Mouse (Mus musculus) forebrain, embryonic 13.5 days (tissue): Measurements from ENCODE around the gene Cdk5r1. TPM values are rescaled to one million over a fixed set of nuclear protein-coding genes. Genes with fewer than 3 reads are reported as not detected.
A peak's percentile ranks its signal among the peaks of the same experiment; 100 is the strongest.

Experiments used
- ATAC-seq: fragments of 200-750 bp; cut with Nextera tagmentation; 2 replicates; pipeline ENCODE4 v1.8.0; 2017
- H3K27ac ChIP-seq: fragments of 300-500 bp; sonication (generic); 2 replicates; pipeline ENCODE4 v1.5.1; 2015; ENCODE audit warnings: inconsistent platforms, mild to moderate bottlenecking, moderate library complexity
- H3K27me3 ChIP-seq: fragments of 300-500 bp; sonication (generic); 2 replicates; pipeline ENCODE4 v1.6.1; 2015; ENCODE audit warnings: mild to moderate bottlenecking, inconsistent platforms
- H3K36me3 ChIP-seq: fragments of 300-500 bp; sonication (generic); 2 replicates; pipeline ENCODE4 v1.6.1; 2015; ENCODE audit warnings: mild to moderate bottlenecking, inconsistent platforms; ENCODE audit not compliant: poor library complexity, severe bottlenecking
- H3K4me1 ChIP-seq: fragments of 300-500 bp; sonication (generic); 2 replicates; pipeline ENCODE4 v1.6.1; 2015; ENCODE audit warnings: inconsistent platforms
- H3K4me2 ChIP-seq: fragments of 300-500 bp; sonication (generic); 2 replicates; pipeline ENCODE4 v1.6.1; 2015; ENCODE audit warnings: inconsistent platforms, mild to moderate bottlenecking, moderate library complexity
- H3K4me3 ChIP-seq: fragments of 300-500 bp; sonication (generic); 2 replicates; pipeline ENCODE4 v1.5.1; 2015; ENCODE audit warnings: mild to moderate bottlenecking, inconsistent platforms
- H3K9ac ChIP-seq: fragments of 300-500 bp; sonication (generic); 2 replicates; pipeline ENCODE4 v1.6.1; 2015; ENCODE audit warnings: mild to moderate bottlenecking, inconsistent platforms
- H3K9me3 ChIP-seq: fragments of 300-500 bp; sonication (generic); replicated peaks from 2 replicates; pipeline ENCODE4 v1.6.1; 2016; ENCODE audit warnings: inconsistent platforms
- WGBS: fragments of 180-500 bp; shearing (Covaris S2); methylation state at CpG from one replicate; pipeline ENCODE4 v1.1.7; 2015; 5-methylcytosine and 5-hydroxymethylcytosine counted together
- polyA plus RNA-seq: library from polyadenylated mRNA; unstranded; fragments of >200 nt; fragmentation: Nextera tagmentation; extraction: Ambion mirVana; gene quantifications from 2 replicates; pipeline ENCODE4 v1.2.1, GENCODE M21; 2015

Cdk5r1 gene
- polyA plus RNA-seq, 1 experiment from 2014 or later, result 67.9 TPM

DNA sequence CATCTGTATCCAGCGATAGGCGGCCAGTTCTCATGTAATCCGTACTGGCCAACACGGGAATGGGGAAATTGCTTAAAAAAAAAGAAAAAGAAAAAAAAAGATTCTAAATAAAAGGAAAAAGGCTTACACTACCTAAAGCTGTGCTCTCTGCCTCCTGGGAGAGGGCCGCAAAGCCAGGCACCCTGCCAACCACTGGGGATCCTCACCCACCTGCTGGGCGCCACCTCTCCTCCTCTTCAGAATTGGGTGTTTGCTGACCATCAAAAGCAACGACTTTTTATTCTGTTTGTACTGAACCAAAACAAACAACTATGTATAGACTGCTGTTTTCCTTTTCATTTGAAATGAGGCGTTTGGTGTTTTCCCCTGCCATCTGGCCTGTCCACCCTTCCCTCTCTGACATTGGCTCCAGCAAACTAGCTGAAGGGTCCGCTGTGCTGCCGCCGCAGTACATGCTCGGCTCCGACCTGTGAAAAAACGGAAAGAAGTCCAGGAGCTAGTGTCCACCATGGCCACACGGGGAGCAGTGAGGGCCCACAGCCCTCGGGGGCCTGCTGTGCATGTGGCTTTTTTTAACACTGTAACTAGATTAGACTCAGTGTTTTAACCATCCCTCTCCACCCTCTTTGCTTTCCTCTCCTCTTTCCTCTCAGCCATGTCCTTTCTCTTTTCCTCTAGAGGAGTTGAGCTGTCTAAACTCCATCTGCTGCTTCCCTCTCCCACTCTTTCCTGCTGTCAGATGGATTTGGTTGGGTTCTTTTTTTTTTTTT is 4.8 kb upstream of the Cdk5r1 start:
- Histone ChIP-seq H3K27me3 (peaks cover 3% of the 10 kb centered on the region; the same call in 1 of the 2 replicates), H3K4me3 (no peak overlapping the region), H3K27ac (peak overlapping the region; percentile 51; the same call in 1 of the 2 replicates), H3K36me3 (peaks cover 65% of the 10 kb centered on the region), H3K4me1 (peaks cover 7% of the 10 kb centered on the region; the same call in 1 of the 2 replicates), H3K9ac (no peak overlapping the region), H3K4me2 (no peak overlapping the region), H3K9me3 (no peaks in the 10 kb centered on the region)
- 80% methylated on average over 16 of the region's 16 CpGs for WGBS
- ATAC-seq, result no peak

DNA sequence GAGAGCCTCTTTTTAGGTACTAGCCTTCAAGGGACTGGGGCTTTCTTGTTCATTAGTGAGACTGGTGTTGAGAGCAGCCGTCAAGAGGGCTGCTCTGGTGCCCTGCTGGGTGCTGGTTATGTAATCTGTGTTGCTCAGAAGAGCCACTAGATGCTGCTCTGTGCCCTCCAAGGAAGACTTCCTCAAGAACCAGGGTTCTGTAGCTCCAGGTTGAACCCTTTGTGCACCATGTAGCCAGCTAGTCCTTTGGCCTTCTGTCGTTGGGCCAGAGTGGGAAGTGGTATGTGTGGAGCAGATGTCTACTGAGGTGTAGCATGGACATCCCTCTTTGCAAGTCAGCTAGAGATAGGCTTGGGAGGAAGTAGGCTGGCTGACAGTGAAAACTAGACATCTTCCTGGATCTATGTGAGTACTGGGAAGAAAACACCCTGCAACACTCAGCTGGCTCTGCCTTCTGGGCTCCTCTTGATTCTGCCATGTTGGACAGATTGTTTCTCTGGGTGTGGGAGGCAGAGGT is 2.6 kb upstream of the Cdk5r1 start:
- no peak for ATAC-seq
- Histone ChIP-seq H3K36me3 (peaks cover 47% of the 10 kb centered on the region), H3K4me1 (peaks cover 23% of the 10 kb centered on the region), H3K4me3 (no peak overlapping the region), H3K4me2 (no peak overlapping the region), H3K27me3 (peaks cover 3% of the 10 kb centered on the region; the same call in 1 of the 2 replicates), H3K9me3 (no peaks in the 10 kb centered on the region), H3K9ac (no peak overlapping the region), H3K27ac (peak overlapping the region; percentile 20; the same call in 1 of the 2 replicates)
- 51% methylated on average over 2 of the region's 2 CpGs for WGBS

DNA sequence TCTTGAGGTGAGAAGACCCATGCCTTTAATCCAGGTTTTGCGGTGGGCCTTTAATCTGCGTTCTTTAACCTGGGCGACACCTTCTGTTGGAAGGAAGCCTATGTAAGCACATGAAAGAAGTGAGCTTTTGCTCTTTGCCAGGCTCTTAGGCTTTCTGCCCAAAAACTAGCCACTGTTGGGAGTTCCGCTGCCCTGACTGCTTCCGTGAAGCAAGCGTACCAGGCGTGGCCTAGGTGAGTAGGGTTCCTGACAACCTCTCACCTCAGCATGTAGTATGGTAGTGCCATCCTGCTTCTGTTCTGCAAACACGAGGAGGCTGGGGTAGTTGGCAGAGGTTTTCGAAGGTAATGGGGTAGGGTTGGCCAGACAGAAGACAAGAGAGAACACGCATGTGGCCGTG is 2.0 kb upstream of the Cdk5r1 start:
- no peak for ATAC-seq
- Histone ChIP-seq H3K27me3 (peaks cover 3% of the 10 kb centered on the region; the same call in 1 of the 2 replicates), H3K9me3 (no peaks in the 10 kb centered on the region), H3K9ac (no peak overlapping the region), H3K27ac (no peak overlapping the region), H3K36me3 (peaks cover 45% of the 10 kb centered on the region), H3K4me1 (peaks cover 29% of the 10 kb centered on the region), H3K4me2 (no peak overlapping the region), H3K4me3 (no peak overlapping the region)
- 94% methylated on average over 11 of the region's 11 CpGs for WGBS

DNA sequence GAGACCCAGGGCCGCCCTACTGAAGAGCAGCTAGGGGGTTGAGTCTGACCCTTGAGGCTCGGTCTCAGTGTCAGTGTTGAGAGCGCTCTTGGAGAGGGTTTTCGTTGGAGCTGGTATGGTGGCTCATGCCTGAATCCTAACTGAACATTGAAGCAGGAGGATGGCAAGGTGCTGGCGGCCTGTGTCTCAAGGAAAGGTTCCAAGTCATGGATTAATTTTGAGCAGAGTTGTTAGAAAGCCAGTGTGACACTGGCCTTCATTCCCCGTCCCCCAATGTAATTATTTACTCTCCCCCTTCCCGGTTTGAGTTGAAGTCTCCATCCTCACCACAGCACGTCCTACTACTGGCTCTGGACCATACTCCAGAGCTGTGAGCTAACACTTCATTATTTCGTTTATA is 1.3 kb upstream of the Cdk5r1 start:
- peaks cover 41% of the 10 kb centered on the region for H3K36me3 ChIP-seq
- H3K9me3 ChIP-seq, result no peaks in the 10 kb centered on the region
- no peak for ATAC-seq
- no peak overlapping the region for H3K4me2 ChIP-seq
- H3K27ac ChIP-seq, result peak overlapping the region; percentile 99
- H3K4me1 ChIP-seq, result peaks cover 33% of the 10 kb centered on the region
- 80% methylated on average over 9 of the region's 9 CpGs for WGBS
- H3K4me3 ChIP-seq, result no peak overlapping the region
- peaks cover 3% of the 10 kb centered on the region; the same call in 1 of the 2 replicates for H3K27me3 ChIP-seq
- no peak overlapping the region for H3K9ac ChIP-seq

DNA sequence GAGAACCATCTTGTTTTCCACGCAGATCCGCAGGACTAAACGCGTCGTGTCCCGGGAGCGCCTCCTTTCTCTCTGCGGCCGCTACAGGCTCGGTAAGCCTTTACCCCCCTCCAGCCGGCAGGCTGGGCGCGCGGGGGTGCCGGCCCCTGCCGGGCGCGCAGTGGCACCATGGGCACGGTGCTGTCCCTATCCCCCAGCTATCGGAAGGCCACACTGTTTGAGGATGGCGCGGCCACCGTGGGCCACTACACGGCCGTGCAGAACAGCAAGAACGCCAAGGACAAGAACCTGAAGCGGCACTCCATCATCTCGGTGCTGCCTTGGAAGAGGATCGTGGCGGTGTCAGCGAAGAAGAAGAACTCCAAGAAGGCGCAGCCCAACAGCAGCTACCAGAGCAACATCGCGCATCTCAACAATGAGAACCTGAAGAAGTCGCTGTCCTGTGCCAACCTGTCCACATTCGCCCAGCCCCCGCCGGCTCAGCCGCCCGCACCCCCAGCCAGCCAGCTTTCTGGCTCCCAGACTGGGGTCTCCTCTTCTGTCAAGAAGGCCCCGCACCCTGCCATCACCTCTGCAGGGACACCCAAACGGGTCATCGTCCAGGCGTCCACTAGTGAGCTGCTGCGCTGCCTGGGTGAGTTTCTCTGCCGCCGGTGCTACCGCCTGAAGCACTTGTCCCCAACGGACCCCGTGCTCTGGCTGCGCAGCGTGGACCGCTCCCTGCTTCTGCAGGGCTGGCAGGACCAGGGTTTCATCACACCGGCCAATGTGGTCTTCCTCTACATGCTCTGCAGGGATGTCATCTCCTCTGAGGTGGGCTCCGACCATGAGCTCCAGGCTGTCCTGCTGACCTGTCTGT is 747 bp downstream of the Cdk5r1 start:
- Histone ChIP-seq H3K27ac (peak overlapping the region; percentile 99), H3K27me3 (peaks cover 6% of the 10 kb centered on the region; the same call in 1 of the 2 replicates), H3K4me1 (peaks cover 49% of the 10 kb centered on the region), H3K4me3 (peak overlapping the region; percentile 94), H3K36me3 (peaks cover 38% of the 10 kb centered on the region), H3K4me2 (peak overlapping the region; percentile 89), H3K9ac (peak overlapping the region; percentile 99), H3K9me3 (no peaks in the 10 kb centered on the region)
- ATAC-seq, result peak; percentile 25
- WGBS, result 12% methylated on average over 53 of the region's 55 CpGs

DNA sequence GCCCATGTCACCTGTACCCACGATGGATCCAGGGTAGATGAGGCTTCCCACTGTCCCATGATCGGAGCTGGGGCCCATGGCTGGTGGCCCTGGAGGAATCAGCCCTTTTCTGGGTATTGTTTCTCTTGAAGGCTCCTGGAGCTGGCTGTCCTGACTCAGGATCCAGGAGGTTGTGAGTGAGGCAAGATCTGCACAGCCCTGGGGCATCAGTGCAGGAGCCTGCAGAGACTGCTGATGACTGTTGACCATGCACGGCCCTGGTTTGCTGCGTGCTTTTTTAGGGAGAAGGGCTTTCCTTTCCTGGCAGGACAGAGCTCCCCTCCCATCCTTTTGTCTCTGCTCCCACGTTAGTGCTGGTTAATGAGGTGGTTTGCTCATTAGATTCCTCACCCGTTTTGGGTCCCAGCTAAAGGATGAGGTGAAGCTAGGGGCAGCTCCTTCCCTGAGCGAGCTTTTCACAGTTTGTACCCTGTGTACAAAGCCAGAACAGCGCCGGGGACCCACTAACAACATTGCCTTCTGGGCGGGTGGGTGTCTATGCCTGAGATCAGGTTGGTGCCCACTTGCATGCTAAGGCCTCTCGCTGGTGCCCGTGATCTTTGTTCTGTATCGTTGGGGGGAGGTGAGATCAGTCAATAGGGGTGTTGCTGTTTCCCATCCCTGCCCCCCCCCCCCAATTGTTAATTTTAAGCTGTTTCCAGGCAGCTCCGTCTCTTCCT is 2.0 kb downstream of the Cdk5r1 start:
- no peaks in the 10 kb centered on the region for H3K9me3 ChIP-seq
- peaks cover 9% of the 10 kb centered on the region; the same call in 1 of the 2 replicates for H3K27me3 ChIP-seq
- peaks cover 62% of the 10 kb centered on the region for H3K4me1 ChIP-seq
- peaks cover 35% of the 10 kb centered on the region for H3K36me3 ChIP-seq
- ATAC-seq, result no peak
- peak overlapping the region; percentile 89 for H3K4me2 ChIP-seq
- H3K27ac ChIP-seq, result peak overlapping the region; percentile 99
- H3K4me3 ChIP-seq, result peak overlapping the region; percentile 94
- H3K9ac ChIP-seq, result peak overlapping the region; percentile 99
- WGBS, result 15% methylated on average over 14 of the region's 14 CpGs

DNA sequence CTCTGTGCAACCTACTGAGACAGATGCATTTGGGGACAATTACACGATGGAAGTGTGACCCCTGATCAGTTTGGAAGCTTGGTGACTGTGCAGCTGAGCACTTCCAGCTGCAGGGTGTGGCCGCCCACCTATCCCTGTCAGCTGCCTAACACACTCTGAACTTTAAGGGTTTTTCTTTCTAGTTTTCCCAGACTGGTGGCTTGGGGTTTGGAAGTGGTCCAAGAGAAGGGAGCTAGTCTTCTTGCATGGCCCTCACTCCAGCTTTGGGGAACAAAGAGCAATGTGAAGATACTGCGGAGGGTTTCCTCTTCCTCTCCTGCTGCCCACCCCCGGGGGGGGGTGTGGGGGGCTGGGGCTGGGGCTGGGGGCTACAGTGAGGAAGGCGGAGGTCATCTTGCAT is 2.6 kb downstream of the Cdk5r1 start:
- Histone ChIP-seq H3K4me2 (peak overlapping the region; percentile 89), H3K27ac (peak overlapping the region; percentile 99), H3K36me3 (peaks cover 30% of the 10 kb centered on the region), H3K4me3 (peak overlapping the region; percentile 94), H3K9me3 (no peaks in the 10 kb centered on the region), H3K4me1 (peaks cover 67% of the 10 kb centered on the region), H3K27me3 (peaks cover 7% of the 10 kb centered on the region; the same call in 1 of the 2 replicates), H3K9ac (peak overlapping the region; percentile 99)
- 44% methylated on average over 5 of the region's 5 CpGs for WGBS
- ATAC-seq, result no peak

DNA sequence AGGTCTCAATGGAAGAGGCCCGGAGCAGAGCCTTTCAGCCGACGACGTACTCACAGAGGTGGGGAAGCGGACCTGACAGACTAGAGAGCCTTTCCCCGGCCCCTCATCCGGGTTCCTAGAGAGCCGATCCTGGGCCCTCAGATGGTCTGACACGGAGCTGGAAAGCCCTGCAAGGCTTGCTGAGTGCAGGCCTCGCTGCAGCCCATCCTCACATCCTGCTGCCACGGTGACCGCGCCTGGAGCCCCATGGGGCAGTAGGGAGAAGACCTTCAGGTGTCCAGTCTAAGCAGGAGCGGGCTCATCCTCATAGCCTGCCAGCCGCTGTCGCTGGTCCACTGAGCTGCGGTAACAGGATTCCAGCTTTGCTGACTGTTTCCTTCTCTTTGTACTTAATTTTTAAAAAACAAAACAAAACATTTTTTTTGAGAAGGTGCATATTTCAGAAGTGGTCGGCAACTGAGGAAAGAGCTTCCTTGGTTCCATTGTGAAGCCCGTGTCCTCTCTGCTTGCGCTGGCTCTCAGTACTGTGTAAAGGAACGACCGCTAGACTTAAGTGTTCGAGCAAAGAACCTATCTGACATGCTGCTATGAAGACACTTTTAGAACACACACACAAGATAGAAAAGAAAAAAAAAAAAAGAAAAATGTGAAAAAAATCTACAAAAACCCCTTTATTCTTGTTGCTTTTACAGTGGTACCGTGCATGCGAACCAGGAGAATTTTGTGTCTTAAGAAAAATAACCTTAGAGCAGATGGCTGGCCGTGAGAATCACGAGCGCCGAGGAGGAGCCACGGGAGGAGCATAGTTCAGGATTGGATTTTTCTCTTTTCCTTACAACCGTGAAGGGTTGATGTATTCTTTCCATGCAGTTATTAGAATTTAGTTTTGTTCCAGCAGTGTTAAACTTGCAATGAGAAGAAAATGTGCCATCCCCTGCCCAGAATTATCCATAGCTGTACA is 3.4 kb downstream of the Cdk5r1 start:
- Histone ChIP-seq H3K9me3 (no peaks in the 10 kb centered on the region), H3K36me3 (peaks cover 28% of the 10 kb centered on the region), H3K27me3 (peaks cover 6% of the 10 kb centered on the region; the same call in 1 of the 2 replicates), H3K9ac (peak overlapping the region; percentile 99), H3K4me1 (peaks cover 75% of the 10 kb centered on the region), H3K27ac (peak overlapping the region; percentile 99), H3K4me2 (peak overlapping the region; percentile 89), H3K4me3 (peak overlapping the region; percentile 94)
- WGBS, result 66% methylated on average over 31 of the region's 31 CpGs
- no peak for ATAC-seq

DNA sequence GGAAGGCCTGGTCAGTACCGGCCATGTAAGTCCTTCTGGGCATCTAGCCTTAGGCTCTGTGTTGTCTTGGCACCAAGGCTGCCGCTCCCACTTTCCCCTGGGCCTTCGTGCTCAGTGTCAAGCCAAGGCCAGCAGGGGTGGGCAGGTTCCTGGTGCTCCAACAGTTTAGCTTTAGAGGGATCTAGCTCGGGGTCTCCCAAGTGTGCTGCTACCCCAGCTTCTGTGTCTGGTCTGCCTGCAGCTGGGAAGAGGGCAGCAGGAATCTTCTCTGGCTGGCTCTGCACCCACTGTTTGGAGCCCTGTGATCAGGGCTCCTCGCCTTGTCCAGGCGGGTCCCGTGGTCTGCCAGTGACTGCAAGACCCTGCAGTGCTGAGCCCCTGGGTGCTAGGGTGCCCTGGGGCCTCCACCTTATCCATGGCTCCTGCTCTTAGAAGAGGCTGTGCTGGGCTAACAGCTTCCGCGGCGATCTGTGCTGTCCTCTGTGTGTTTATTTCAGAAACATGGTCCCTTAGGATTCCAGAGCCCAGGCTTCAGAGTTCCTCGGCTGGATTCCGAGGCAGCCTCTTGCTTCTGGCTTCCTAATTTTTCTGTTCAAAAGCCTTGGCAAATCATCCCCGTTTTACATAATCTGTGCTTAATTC is 4.7 kb downstream of the Cdk5r1 start:
- Histone ChIP-seq H3K4me1 (peaks cover 79% of the 10 kb centered on the region), H3K9ac (peak overlapping the region; percentile 62), H3K9me3 (no peaks in the 10 kb centered on the region), H3K27ac (0 out of 2 replicates have a peak overlapping the region, but pooled peaks have one; percentile 27), H3K27me3 (peaks cover 6% of the 10 kb centered on the region; the same call in 1 of the 2 replicates), H3K4me3 (peak overlapping the region; percentile 94), H3K4me2 (peak overlapping the region; percentile 89), H3K36me3 (peaks cover 28% of the 10 kb centered on the region)
- 79% methylated on average over 13 of the region's 13 CpGs for WGBS
- ATAC-seq, result no peak

DNA sequence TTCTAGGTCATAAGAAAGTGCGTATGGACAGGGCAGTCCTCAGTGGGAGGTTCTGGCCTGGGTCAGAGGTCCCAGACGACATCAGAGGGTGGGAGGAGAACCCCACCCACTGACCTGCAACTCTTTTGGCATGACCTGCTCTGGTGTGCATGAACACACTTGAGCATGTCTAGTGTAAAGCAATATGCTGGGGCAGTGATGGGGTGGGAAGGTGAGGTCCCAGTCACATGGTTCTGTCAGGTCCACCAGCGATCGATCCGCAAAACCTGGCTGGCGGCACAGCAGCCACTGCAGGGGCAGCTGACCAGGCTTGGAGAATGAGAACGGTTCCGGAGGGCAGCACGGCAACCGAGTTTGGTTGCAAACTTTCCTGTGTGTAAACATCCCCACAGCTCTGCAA is 5.5 kb downstream of the Cdk5r1 start:
- peaks cover 86% of the 10 kb centered on the region for H3K4me1 ChIP-seq
- peaks cover 6% of the 10 kb centered on the region; the same call in 1 of the 2 replicates for H3K27me3 ChIP-seq
- H3K4me3 ChIP-seq, result peak overlapping the region; percentile 6; the same call in 1 of the 2 replicates
- H3K36me3 ChIP-seq, result peaks cover 28% of the 10 kb centered on the region
- H3K27ac ChIP-seq, result 0 out of 2 replicates have a peak overlapping the region, but pooled peaks have one; percentile 78
- peak overlapping the region; percentile 61; the same call in 1 of the 2 replicates for H3K9ac ChIP-seq
- ATAC-seq, result no peak
- WGBS, result 77% methylated on average over 10 of the region's 10 CpGs
- peak overlapping the region; percentile 46 for H3K4me2 ChIP-seq
- no peaks in the 10 kb centered on the region for H3K9me3 ChIP-seq
